Mouse (Mus musculus) central nervous system, embryonic 11.5 days (tissue): ENCODE results near the gene Ssty1. TPM values are rescaled to one million over a fixed set of nuclear protein-coding genes. Genes with fewer than 3 reads are reported as not detected.

Experiments
- polyA plus RNA-seq: library from polyadenylated mRNA; depleted of rRNA; stranded (reverse); fragments of >200 nt; gene quantifications from 2 replicates; pipeline ENCODE4 v1.2.3, GENCODE M21; 2012; rRNA removed

The Ssty1 gene
- polyA plus RNA-seq, result not detected in 2 replicates

DNA sequence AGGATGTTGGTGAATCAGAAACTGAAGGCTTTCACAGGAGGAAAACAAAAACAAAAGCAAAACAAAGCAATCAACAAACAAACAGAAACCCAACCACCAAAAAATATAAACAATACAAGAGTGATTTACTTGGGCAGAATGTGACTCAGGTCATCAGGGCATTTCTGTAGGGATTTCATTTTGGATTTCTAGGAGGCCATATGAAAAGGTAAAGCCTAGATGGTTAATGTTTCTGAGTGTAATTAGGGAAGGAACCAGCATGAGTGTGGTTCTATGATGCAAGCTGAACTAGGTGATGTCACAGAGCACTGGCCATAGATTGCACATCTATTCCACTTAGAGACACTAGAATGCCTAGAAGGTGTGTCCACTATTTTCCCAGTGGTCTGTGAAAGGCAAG, at the start of gene Ssty1:
Gene Ssty1 (plus strand): TSS at position 301 of the 400 bp plus-strand sequence.

DNA sequence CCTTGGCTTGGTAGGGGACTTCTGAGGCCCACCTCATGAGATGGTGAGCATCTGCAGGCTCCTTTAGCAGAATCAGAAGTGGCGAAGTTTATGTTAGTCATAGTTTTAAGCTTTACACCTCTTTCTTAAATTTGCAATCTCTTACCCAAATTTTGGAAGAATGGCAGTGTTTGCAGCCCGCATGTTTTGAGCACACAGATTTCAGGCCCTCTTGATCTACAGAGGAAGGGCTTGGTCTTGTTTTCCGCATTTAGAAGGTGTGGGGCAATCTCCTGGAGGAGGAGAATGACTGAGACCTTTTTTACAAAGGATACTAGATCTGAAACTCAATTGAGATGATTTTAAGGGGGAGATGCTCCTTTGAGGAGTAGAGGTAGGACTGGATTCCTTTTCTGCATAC, 27.2 kb upstream of the Ssty1 start, which contains the start of gene Gm21764:
Gene Gm21764 (minus strand): TSS at position 101 of the 400 bp plus-strand sequence.

Other genes with a start within 250 kb of the Ssty1 start
- not detected in 2 replicates for gene Gm21904, start 242.8 kb upstream of the Ssty1 start, polyA plus RNA-seq
- gene Gm20772, start 214.4 kb upstream of the Ssty1 start, polyA plus RNA-seq, result not detected in 2 replicates
- not detected in 2 replicates for gene Gm20831, start 214.4 kb upstream of the Ssty1 start, polyA plus RNA-seq
- not detected in 2 replicates for gene Srsy, start 151.8 kb upstream of the Ssty1 start, polyA plus RNA-seq
- not detected in 2 replicates for gene Gm21764, start 27.3 kb upstream of the Ssty1 start, polyA plus RNA-seq